Mouse (Mus musculus): ENCODE data around the gene Hipk1.
"Not testable (repeated sequence)": the region's sequence is repeated elsewhere in the genome, so short reads cannot be mapped to it uniquely, and the experiment has no call there.

Gene Hipk1

DNA sequence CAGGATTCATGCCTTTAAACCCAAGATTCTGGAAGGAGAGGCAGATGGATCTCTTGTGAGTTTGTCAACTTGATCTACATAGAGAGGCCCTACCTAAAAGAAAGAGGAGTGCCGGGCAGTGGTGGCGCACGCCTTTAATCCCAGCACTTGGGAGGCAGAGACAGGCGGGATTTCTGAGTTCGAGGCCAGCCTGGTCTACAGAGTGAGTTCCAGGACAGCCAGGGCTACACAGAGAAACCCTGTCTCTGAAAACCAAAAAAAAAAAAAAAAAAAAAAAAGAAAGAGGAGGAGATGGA is 696 bp upstream of the Hipk1 start:
- DNase-seq = not testable (repeated sequence)

DNA sequence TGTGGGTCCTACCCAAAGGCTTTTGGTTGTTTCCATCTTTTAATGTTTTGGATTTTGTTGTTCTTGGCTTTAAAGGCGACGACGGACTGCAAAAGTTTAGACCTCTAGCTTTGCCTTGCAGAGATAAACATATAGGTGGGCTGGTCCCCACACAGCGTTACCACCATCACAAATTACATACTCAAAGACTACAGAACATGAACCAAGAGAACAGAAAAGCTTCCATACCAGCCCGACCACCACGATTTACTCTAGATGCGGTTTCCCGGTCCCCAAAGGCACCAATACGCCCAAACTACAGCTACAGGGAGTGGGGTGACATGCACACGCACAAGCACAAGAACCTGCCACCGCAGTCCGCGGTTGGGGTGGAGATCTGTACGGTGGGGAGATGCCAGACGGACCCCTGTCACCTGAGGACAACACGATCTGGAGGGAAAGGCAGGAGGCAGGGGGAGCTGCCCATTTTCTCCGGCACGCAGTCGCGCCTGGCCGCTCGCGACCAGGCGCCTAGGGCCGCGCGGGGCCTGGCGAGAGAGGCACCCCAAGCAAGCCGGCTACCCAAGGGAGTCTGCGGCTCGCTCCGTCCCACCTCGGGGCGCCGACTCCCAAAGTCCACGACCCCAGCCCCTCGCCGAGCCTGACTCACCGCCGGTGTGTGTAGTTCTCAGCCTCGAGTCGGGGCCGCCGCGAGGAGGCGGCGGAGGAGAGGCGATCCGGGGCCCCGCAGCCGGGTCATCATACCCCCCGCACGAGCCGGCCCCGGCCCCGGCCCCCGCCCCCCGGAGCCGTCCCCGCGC is 817 bp downstream of the Hipk1 start:
- DNase-seq = peak in 1 of 2 experiments; percentile 37

DNA sequence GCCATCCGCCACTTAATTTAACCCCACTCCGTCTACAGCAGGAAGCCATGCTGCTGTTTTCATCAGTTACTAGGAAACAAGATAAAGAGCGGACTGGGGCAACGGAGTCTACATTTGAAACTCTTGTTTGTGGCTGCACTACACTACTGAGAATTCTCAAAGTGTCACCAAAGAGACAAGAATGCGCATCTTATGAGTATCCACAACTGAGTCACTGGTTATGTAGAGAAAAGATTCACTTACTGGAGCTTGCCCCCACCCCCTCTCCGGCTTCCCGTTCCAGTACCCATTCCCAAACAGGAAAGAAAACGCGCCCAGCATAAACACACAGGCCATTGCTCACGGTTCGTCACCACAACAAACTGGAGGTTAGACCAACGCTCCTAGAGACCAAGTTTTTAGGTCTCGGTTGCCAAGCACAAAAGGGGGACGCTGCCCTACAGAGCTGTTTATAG is 1.4 kb downstream of the Hipk1 start:
- DNase-seq = peak in 1 of 2 experiments; percentile 9

DNA sequence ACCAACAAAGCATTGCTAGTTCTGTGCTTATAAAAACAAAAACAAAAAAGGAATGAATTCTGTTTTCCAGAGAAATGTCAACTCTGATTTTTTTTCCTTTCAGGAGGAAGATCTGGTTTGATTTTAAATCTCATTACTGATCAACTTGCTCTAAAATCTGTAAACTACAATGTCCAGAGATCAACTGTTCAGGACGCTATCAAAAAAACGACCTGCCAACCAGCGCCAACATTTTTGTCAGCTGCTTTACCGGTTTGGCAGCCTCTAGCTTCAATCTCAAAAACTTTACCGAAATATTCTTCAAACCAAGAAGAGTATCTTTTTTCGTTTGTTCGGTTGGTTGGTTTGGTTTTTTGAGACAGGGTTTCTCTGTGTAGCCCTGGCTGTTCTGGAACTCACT is 2.3 kb downstream of the Hipk1 start:
- DNase-seq = no peak

- no peak for DNase-seq
Measured at GRCm38 (mm10) chr3:103787225-103787624, 4.1 kb downstream of the Hipk1 start.

- DNase-seq = no peak
Measured at GRCm38 (mm10) chr3:103782844-103783609, 8.3 kb downstream of the Hipk1 start.

GRCm38 (mm10) chr3:103780777-103781176 is 10.6 kb downstream of the Hipk1 start:
- DNase-seq = no peak

DNA sequence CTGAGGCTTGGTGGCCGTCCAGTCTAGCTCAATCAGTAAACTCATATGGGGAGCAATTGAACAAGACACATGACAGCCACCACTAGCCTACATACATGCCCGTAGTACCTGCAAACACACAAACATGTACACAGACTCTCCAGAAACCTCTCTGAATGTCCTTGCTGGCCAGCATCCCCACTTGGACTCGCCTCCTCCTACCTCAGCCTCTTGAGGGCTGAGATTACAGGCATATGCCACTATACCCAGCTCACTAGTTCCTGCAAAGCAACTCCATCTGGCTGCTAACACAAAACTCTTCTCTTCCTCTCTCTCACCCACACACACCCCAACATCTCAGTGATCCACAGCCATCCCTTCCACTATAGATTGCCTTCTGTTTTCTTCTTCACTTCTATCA is 11.1 kb downstream of the Hipk1 start:
- no peak for DNase-seq

DNA sequence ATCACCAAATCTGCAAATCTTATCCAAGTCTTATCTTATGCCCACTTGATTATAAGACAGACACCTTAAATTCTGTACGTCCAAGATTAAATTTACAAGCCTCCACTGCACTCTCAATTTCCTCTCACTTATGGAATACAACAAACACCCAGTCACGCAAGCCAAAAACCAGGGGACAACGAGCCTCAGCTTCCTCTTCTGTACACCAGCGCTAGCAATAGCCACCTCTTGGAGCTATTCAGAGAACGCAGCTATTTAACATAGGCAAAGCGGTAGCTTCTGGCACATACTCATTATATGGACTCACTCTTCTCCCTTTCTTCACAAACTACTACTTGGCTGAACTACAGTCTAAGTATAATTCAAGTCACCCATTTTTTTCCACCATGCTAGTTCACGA is 12.2 kb downstream of the Hipk1 start:
- no peak for DNase-seq

DNA sequence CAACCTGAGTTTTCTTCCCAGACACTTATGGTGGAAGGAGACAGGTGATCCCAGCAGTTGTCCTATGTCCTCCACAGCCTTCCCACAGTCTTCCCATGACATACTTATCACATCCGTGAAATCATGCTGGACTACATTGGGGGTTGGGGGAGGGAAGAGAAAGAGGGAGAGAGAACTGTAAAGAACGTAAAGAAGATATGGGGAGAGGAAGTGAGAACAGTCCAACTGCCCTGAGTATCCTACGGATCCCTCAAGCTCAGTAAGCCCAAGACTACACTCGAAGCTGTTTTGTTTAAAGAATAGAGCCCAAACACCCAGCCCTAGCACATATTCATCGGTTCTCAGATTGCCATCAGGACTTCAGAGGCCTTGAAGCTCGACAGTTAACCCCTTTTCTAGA is 12.7 kb downstream of the Hipk1 start:
- DNase-seq = no peak

DNA sequence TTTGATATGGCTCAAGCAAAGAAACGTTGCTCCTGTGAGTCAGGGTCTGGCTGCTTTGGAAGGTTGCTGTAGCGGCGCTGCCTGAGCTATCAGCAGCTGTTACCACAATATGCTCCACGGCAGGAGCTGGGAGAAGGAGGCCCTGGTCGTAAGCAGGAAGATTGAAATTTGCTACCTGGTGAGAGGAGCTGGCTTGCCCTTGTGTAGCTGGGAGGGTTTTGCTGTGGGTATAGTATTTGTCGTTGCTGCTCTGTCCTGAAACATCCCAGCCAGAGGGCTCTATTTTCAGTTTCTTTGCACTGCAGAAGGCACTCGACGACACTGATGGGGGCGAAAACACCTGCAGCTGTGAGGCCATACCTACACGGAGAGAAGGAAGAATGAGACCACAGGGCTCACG is 13.4 kb downstream of the Hipk1 start:
- peak; percentile 46 to 70 for DNase-seq

- DNase-seq = peak; percentile 54 to 68
Measured at GRCm38 (mm10) chr3:103774009-103774408, 17.4 kb downstream of the Hipk1 start.

DNA sequence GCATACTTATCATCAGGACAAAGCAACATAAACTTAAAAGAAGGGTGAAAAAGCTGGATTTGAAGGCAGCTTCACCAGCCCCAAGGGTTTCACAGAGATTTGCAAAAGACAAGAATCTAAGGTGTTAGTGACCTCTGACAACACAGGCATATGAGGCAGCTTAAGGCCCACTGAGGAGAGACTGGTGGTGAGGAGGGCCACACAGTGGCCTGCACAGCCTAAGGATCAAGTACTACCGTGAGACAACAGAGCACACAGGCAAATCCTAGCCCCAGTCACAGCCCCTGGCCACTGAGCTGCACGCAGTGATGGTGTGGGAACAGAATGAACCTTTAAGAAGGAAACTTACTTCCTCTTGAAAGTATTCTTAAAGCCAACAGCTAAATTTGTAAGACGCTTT is 17.9 kb downstream of the Hipk1 start:
- no peak for DNase-seq

- no peak for DNase-seq
Measured at GRCm38 (mm10) chr3:103772846-103773245, 18.5 kb downstream of the Hipk1 start.

DNA sequence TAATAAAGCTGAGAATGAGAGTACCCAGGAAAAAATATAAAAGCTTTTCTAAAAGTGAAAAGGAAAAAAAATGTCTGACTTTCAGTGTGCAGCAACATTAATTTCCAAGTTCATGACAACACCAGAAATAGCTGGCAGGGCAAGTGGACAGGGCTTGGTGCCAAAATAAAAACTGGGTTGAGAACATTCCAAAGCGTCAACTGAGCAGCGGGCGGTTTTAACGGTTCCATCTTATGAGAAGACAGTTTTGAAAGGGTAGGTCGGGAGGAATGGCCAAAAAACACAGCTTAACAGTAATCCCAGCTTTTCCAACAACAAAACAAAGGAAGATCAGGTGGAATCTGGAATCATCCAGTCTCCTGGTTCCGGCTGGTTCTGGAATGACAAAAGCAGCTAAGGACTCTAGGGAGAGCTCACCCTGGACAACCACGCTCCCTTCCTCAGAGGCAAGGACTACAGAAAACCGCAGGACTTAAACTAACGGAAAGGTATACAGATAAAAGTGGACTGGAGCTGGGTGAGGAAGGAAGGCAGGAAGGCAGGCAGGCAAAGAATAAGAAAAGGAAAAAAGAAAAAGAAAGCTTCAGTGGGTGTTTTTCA is 19.7 kb downstream of the Hipk1 start:
- DNase-seq = no peak

GRCm38 (mm10) chr3:103766789-103767188 is 24.6 kb downstream of the Hipk1 start:
- no peak for DNase-seq

DNA sequence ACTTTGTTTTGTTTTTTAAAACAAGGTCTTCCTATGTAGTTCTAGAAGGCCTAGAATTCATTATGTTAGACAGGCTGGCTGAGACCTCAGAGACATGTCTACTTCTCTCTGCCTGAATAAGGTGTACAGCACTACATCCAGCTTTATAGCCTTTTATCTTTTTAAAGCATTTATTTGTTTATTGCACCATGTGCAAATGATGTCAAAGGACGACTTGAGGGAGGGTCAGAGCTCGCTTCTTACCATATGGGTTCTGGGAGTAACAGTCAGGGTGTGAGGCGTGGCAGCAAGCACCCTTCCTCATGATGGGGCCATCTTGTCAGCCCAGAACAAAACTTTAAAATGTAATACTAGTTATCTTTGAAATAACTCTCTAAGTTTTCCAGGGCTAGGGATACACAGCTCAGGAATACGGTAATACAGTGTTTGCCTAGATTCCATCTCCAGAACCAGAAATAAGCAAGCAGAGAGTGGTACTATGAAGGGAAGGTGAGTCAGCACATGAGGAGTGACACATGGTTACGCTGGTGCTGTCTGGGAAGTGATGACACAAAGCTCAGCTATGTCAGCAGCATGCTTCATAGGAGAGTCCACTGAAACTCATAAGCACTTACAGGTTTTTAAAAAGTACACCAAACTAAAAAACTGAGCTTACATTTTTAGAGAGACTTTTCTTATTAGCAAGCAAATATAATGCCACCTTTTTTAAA is 31.9 kb downstream of the Hipk1 start:
- no peak for DNase-seq

DNA sequence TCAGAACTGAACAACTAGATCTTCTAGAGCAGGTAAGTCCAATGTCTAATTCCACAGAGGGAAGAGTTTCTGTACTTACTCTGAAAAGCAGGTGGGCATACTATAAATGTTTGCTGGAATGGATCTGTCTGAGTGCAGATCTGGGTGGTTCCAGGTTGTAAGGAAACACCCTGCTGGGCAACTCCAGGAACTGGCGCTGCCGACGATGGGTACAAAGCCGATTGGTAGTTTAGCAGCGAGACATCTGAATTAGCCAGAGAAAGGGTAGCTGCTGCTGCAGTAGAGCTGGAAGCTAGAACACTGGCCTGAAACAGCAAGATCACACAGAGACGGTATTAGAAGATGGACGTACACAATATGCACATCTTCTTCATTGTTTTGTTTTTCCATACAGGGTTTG is 32.9 kb downstream of the Hipk1 start:
- DNase-seq = no peak

DNA sequence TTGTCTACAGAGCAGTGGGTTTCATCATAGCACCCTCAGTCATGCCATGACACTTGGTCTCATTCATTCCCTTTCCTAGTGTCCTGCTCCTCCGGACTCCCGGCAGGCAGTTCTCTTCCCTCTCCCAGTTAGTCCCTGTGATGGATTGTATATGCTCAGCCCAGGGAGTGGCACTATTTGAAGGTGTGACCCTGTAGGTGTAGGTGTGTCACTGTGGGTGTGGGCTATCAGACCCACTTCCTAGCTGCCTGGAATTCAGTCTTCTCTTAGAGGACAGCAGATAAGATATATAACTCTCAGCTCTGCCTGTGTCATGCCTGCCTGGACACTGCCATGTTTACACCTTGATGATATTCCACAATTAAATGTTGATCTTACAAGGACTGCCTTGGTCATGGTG is 34.4 kb downstream of the Hipk1 start:
- DNase-seq = no peak

DNA sequence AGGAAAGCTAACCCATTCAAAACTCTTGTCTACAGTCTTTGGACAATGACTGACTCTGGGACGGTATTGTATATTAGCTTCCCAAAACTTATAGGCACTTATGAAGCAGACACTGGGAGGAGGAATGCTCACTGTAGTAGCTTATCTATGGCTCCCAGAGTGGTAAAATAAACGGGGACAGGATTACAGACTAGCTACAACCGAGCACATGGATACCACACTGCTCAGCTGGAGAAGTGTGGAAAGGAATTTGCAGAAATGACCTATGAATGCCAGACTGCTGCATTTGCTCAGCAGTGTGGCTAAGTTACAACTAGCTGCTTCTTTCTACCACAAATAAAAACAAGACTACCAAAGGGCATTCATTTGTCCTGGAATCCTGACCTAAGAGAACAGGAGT is 36.0 kb downstream of the Hipk1 start:
- no peak for DNase-seq

GRCm38 (mm10) chr3:103751558-103751957 is 39.8 kb downstream of the Hipk1 start:
- DNase-seq = no peak

DNA sequence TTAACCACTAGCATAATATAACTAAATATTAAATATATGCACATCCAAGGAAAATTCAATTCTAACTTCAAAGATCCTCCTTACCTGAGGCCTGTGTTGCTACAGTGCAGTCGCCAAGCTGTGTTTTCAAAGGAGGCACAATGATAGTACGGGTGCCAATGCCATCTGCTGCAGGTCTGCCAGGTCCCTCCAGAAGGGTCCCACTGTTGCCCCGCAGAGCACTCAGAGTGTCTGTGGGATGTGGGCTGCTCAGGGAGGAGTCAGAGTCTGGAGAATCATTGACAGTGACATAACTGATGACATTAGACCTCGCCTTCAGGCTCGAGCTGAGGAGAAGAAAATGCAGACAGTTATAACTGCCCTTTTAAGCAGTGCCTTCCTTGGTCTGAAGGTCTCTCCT is 44.7 kb downstream of the Hipk1 start:
- no peak for DNase-seq

GRCm38 (mm10) chr3:103745001-103745770 is 46.2 kb downstream of the Hipk1 start:
- no peak for DNase-seq
